Mouse (Mus musculus) cortical plate, adult 2 months (tissue): ENCODE data around the gene Trmt61a.

Experiments used
- CTCF ChIP-seq: fragments of 200-500 bp; IDR thresholded peaks from 2 replicates; pipeline ENCODE4 v1.5.1; 2011; ENCODE audit warnings: mild to moderate bottlenecking, control low read depth, low read length; ENCODE audit not compliant: insufficient read depth; ENCODE audit errors: extremely low read depth
- POLR2A ChIP-seq: fragments of 200-500 bp; IDR thresholded peaks from 2 replicates; pipeline ENCODE4 v1.6.1; 2011; ENCODE audit warnings: mild to moderate bottlenecking, low read length, control low read depth; ENCODE audit not compliant: insufficient read depth; ENCODE audit errors: extremely low read depth

DNA sequence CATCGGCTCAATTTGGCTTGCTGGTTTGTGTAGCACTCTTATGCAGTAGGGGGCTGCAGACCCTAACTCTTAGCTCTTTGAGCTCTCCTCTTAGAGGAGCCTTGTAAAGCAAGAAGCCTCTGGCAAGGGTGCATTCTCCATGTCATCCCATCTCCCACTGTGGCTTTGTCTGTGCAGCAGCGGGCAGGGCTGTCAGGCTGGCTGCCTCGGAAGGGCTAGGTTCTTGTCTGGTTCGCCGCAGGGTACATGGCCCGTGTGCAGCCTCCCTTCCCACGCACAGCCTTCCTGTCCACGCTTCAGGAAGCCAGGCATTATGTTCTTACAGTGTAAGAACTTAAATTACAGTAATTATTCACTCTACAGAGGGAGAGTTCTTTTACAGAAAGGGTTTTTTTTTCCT lies 40.8 kb downstream of the Trmt61a start:
- no peak for TF ChIP-seq CTCF
- no peak for TF ChIP-seq POLR2A
